Mouse (Mus musculus) liver, postnatal 0 days (tissue): Measurements from ENCODE around the gene Mmd. TPM values are rescaled to one million over a fixed set of nuclear protein-coding genes. Genes with fewer than 3 reads are reported as not detected.

Source experiments
- ATAC-seq: fragments of 200-750 bp; cut with Nextera tagmentation; 2 replicates; pipeline ENCODE4 v1.8.0; 2017; ENCODE audit warnings: mild to moderate bottlenecking, moderate library complexity
- DNase-seq: peaks from one replicate; pipeline ENCODE4 v3.0.0-alpha.2; 2016
- H3K27ac ChIP-seq: fragments of 300-500 bp; sonication (generic); 2 replicates; pipeline ENCODE4 v1.5.1; 2014; ENCODE audit warnings: antibody characterized with exemption, moderate library complexity, mild to moderate bottlenecking, low read depth
- H3K27me3 ChIP-seq: fragments of 300-500 bp; sonication (generic); 2 replicates; pipeline ENCODE4 v1.6.1; 2014; ENCODE audit warnings: low read length, control low read depth, mixed read lengths; ENCODE audit not compliant: insufficient read depth
- H3K36me3 ChIP-seq: fragments of 300-500 bp; sonication (generic); replicated peaks from 2 replicates; pipeline ENCODE4 v1.6.1; 2014; ENCODE audit warnings: mild to moderate bottlenecking, control low read depth, low read length, moderate library complexity, mixed read lengths; ENCODE audit not compliant: insufficient read depth
- H3K4me1 ChIP-seq: fragments of 300-500 bp; sonication (generic); 2 replicates; pipeline ENCODE4 v1.6.1; 2014; ENCODE audit warnings: antibody characterized with exemption, mild to moderate bottlenecking, control low read depth; ENCODE audit not compliant: insufficient read depth
- H3K4me2 ChIP-seq: fragments of 300-500 bp; sonication (generic); 2 replicates; pipeline ENCODE4 v1.6.1; 2014; ENCODE audit warnings: low read depth, mild to moderate bottlenecking, low read length, moderate library complexity, mixed read lengths
- H3K4me3 ChIP-seq: fragments of 300-500 bp; sonication (generic); 2 replicates; pipeline ENCODE4 v1.5.1; 2014; ENCODE audit warnings: low read depth, low read length
- H3K9ac ChIP-seq: fragments of 300-500 bp; sonication (generic); replicated peaks from 2 replicates; pipeline ENCODE4 v1.6.1; 2014; ENCODE audit warnings: mild to moderate bottlenecking, moderate library complexity
- H3K9me3 ChIP-seq: fragments of 300-500 bp; sonication (generic); 2 replicates; pipeline ENCODE4 v1.6.1; 2016; ENCODE audit warnings: mild to moderate bottlenecking, control low read depth, low read length, mixed read lengths
- CTCF ChIP-seq: sonication (generic); IDR thresholded peaks from 2 replicates; pipeline ENCODE4 v1.5.1; 2016; ENCODE audit warnings: antibody characterized with exemption, low read depth
- EP300 ChIP-seq: IDR thresholded peaks from 2 replicates; pipeline ENCODE4 v1.6.1; 2016; ENCODE audit warnings: antibody characterized with exemption, low read depth, mild to moderate bottlenecking
- WGBS: fragments of 180-500 bp; shearing (Covaris S2); extraction: QIAGEN DNeasy Blood & Tissue Kit; methylation state at CpG from one replicate; pipeline ENCODE4 v1.1.7; 2014; ENCODE audit not compliant: insufficient replicate concordance; 5-methylcytosine and 5-hydroxymethylcytosine counted together
- polyA plus RNA-seq: library from polyadenylated mRNA; unstranded; fragments of >200 nt; fragmentation: Nextera tagmentation; extraction: Ambion mirVana; gene quantifications from 2 replicates; pipeline ENCODE4 v1.2.1, GENCODE M21; 2015

The Mmd gene
- polyA plus RNA-seq, result 51.1 and 54.4 TPM in 2 replicates

DNA sequence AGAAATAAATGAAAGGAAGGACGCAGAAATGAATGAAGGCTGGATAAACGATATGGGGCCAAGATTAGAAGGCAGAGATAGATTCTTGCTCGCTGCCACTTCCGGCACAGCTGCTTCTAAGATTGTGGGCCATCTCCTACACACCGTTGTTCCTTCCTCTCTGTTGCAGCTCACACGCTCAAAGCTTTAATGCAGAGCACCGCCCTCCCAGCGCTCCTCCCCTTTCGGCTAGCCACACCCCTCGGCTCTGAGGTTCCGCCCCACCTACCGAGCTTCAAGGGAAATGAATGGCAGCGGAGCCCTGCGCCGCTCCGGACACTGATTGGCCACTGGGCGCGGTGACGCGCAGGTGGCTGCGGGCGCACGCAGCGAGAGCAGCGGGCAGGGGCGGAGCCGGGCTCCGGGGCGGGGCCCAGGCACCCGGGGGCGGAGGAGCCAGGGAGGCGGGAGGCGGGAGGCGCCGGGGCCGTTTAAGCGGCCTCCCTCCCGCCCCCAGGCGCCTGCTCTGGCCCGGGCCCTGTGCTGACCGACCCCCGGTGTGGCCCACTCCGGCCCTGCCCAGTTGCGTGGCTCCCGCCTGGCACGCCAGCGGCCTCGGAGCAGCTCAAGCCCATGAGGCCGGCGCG, at the start of gene Mmd:
Mmd (plus strand) TSS at position 432 of the 626 bp plus-strand sequence.
- peak; percentile 99 for ATAC-seq
- Histone ChIP-seq H3K4me2 (peak within 1 kb of the TSS; percentile 98), H3K4me1 (peaks cover 32% of the 10 kb centered on the region), H3K27me3 (no peaks in the 10 kb centered on the region), H3K36me3 (no peaks in the 10 kb centered on the region), H3K4me3 (peak within 1 kb of the TSS; percentile 92), H3K27ac (peak within 1 kb of the TSS; percentile 93), H3K9ac (peak within 1 kb of the TSS; percentile 90), H3K9me3 (no peaks in the 10 kb centered on the region)
- DNase-seq, result peak; percentile 97
- TF ChIP-seq CTCF (no peak; the same call in none of the 2 replicates), EP300 (no peak)
- WGBS, result under 1% methylated on average over 45 of the region's 51 CpGs

DNA sequence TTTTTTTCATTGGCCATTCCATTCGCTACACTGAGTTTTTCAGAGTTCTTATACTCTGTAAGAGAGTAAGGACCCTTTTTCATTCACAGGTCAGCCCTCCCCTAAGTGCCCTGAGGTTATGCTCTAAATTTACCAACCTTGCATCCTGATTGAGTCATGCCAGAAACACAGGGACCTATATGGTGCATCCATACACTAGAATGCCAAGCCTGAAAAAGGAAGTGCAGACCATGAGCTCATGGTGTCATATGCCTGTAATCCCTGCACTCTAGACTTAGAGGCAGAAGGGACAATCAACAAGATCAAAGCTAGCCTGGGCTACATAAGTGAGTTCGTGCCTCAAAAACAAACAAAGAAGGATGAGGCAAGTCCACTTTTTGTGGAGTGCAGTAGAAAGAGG, 48.4 kb upstream of the Mmd start:
- Histone ChIP-seq H3K9ac (no peak overlapping the region), H3K4me1 (0 out of 2 replicates have a peak, but pooled peaks cover 2% of the 10 kb centered on the region), H3K9me3 (no peaks in the 10 kb centered on the region), H3K36me3 (no peaks in the 10 kb centered on the region), H3K27me3 (no peaks in the 10 kb centered on the region), H3K4me3 (no peak overlapping the region), H3K27ac (no peak overlapping the region), H3K4me2 (no peak overlapping the region)
- DNase-seq, result no peak
- TF ChIP-seq EP300, result no peak
- no peak for TF ChIP-seq CTCF
- ATAC-seq, result no peak
- WGBS, result 60% methylated on average over 2 of the region's 2 CpGs

DNA sequence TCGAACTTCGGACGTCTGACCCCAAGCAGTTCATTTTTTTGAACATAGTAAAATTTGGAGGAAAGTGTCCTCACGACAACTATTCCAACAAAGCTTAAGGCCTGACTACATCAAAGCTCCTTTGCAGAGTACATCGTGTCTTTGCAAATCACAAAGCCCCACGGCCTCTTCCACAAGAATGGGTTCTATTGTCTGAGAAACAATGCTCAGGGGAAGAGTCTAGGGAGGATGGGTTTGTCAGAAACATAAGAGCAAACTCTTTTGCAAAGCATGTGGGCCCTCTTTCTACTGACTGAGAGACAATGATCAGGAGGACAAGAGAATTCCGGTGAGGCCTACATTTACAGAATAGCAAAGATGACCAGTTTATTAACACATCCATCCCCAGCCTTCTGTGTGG, 35.0 kb upstream of the Mmd start:
- Histone ChIP-seq H3K9ac (no peak overlapping the region), H3K9me3 (no peaks in the 10 kb centered on the region), H3K4me2 (no peak overlapping the region), H3K4me1 (no peaks in the 10 kb centered on the region), H3K27me3 (no peaks in the 10 kb centered on the region), H3K27ac (no peak overlapping the region), H3K36me3 (no peaks in the 10 kb centered on the region), H3K4me3 (no peak overlapping the region)
- no peak for ATAC-seq
- DNase-seq, result no peak
- 73% methylated on average over 7 of the region's 7 CpGs for WGBS
- no peak for TF ChIP-seq CTCF
- TF ChIP-seq EP300, result no peak

DNA sequence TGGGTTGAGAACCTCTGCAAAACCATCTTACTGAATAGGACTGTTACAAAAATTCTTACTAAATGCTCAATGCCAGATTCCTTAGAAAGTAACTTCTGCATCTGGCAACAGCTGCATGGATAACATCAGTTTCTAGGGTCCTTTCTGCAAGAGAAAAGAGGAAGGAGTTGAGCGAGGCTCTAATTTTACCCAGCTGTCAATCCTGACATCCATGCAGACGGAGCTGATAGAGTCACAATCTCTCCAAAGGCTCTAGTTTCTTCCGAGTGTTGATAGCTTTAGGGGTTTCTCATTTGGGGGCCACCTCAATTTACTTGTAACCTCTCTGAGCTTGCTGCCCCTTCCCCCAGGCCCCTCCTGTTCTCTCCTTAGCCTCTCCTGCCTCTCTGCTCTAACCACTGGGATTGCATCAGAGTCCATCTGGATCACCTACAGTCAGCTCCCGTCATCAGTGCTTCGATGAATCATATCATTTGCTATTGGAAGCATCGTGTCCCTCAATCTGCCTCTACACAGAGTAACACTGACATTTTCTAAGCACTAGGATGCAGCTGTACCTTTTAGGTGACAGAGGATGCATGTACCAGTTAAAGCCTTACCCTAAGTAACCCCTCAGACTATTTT, 29.1 kb upstream of the Mmd start:
- 26% methylated on average over 6 of the region's 6 CpGs for WGBS
- no peak overlapping the region for H3K27ac ChIP-seq
- DNase-seq, result no peak
- no peaks in the 10 kb centered on the region for H3K27me3 ChIP-seq
- no peaks in the 10 kb centered on the region for H3K36me3 ChIP-seq
- H3K9ac ChIP-seq, result no peak overlapping the region
- no peak for ATAC-seq
- no peaks in the 10 kb centered on the region for H3K9me3 ChIP-seq
- H3K4me2 ChIP-seq, result no peak overlapping the region
- H3K4me1 ChIP-seq, result no peaks in the 10 kb centered on the region
- H3K4me3 ChIP-seq, result no peak overlapping the region
- TF ChIP-seq CTCF, result no peak
- TF ChIP-seq EP300, result no peak

DNA sequence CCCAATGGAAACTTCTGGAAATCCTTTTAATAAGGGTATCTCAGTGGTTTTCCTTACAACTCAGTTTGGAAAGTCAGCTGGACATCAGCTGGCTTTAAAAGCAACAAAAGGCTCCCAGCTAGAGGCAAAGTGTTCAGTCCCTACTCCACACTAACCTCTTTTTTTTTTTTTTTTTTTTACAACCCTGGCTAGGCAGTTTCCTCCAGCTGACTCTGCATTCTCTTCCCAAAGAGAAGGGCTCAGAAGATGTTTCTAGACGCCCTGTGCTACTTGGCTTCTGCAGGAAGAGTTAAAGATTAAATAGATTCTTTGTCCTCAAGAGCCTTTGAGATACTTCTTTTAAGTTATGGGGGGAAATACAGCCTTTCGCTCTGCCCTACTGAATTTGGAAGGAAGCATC, 28.5 kb upstream of the Mmd start:
- no peak overlapping the region for H3K4me3 ChIP-seq
- TF ChIP-seq CTCF (no peak), EP300 (no peak)
- H3K36me3 ChIP-seq, result no peaks in the 10 kb centered on the region
- DNase-seq (no peak), ATAC-seq (no peak)
- H3K27ac ChIP-seq, result no peak overlapping the region
- no peaks in the 10 kb centered on the region for H3K9me3 ChIP-seq
- H3K27me3 ChIP-seq, result no peaks in the 10 kb centered on the region
- H3K9ac ChIP-seq, result no peak overlapping the region
- WGBS, result 49% methylated on average over 2 of the region's 2 CpGs
- H3K4me1 ChIP-seq, result 0 out of 2 replicates have a peak, but pooled peaks cover 5% of the 10 kb centered on the region
- no peak overlapping the region for H3K4me2 ChIP-seq

DNA sequence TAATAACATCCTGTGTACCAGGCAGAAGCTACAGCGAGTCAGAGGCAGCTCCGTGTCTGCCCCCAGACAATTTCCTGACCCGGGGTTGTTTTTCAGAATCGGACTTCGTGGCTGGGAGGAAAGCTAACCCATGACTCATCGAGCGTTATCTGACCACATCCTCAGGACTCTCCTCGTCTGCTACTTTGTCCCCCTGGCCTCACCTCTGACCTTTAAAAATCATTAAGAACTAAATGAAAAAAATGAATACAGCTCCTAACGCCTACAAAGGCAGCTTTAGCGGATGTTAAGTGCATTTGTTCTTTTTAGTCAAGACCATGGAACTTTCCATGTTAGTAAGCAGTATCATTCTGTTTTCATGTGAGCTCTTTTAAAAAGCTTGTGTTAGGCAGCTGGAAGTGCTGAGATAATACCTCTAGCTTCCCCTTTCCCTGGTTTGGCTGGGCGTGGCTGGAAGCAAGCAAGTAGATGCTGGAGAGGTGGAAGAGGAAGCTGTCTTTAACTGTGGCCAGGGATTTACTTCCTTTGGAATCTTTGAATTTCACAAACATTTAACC, 24.3 kb upstream of the Mmd start:
- Histone ChIP-seq H3K36me3 (no peaks in the 10 kb centered on the region), H3K9me3 (no peaks in the 10 kb centered on the region), H3K9ac (no peak overlapping the region), H3K4me1 (peaks cover 11% of the 10 kb centered on the region), H3K27me3 (no peaks in the 10 kb centered on the region), H3K27ac (peak overlapping the region; percentile 25; the same call in 1 of the 2 replicates), H3K4me2 (peak overlapping the region; percentile 5; the same call in 1 of the 2 replicates), H3K4me3 (no peak overlapping the region)
- ATAC-seq (peak; percentile 79), DNase-seq (peak; percentile 40)
- WGBS, result 25% methylated on average over 11 of the region's 11 CpGs
- TF ChIP-seq EP300 (peak; percentile 43; the same call in 1 of the 2 replicates), CTCF (no peak)
